Mouse (Mus musculus) lung, postnatal 10 days (tissue): Measurements from ENCODE around the gene Clcn3.
"Not testable (repeated sequence)": the region's sequence is repeated elsewhere in the genome, so short reads cannot be mapped to it uniquely, and the experiment has no call there.

Experiments used
- DNase-seq: peaks from one replicate; pipeline ENCODE4 v3.0.0; 2021

The Clcn3 gene

DNA sequence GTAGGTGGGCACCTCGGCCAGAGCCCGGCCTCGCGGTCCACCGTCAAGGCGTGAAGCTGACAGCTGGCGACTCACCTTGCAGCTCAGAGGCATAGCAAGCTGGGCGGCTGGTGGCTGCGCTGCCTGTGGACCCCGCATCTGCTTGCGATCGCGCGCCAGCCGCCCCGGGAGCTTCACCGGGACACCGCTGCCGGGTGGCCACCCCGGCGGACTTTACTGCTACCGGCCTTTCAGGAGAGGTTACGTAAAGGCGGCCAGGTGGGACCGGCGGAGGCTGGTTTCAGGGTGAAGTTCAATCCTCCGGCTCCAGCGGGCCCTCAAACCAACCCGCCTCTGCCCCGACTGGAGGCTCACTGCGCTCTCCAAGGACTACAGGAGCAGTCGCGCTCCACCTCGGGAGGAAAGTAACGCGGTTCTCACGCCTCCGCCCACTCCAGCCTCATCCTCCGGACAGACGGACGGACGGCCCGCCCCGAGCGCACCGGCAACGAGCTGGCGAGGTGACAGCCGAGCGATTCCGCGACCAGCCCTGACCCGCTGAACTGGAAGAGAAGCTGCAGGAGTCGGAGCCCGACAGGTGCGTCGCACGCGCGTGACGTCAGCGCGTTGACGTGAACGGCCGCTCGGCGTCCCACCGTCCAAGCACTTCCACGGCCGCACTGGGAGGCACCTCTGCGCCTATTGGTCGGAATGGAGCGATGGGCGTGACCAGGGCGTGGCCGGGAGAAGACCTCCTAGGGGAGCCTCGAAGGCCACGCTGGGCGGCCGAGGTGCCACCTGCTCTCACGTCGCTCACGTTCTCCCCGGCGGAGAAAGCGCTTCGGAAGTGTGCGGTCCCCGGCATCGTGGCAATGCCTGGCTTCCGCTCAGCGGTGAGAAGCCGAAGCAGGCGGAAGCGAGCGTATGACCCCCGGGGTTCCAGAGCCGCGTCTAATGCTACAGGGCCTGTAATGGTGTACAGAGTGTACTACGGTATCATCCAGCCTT is at the start of gene Clcn3:
Gene Clcn3, minus strand, starts transcription at position 600 of the 987 bp plus-strand sequence.
- peak; percentile 98 for DNase-seq

DNA sequence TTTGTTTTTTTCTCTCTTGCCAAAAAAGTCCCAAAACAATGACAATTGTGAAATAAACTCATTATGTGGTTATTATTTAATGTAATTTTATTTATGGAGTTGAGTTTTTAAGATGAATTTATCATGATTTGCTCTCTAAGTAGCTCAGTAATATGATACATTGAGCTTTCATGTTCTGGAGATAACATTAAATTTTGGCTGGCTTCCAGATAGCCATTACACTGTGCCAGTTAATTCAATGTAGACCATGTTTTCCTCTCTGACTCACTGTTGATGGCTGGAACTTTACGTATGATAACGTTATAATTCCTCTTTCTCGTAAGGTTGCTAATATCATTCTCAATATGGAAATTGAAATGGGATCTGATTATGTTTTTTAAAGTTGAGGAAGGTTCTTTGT is 13.4 kb upstream of the Clcn3 start:
- no peak for DNase-seq

DNA sequence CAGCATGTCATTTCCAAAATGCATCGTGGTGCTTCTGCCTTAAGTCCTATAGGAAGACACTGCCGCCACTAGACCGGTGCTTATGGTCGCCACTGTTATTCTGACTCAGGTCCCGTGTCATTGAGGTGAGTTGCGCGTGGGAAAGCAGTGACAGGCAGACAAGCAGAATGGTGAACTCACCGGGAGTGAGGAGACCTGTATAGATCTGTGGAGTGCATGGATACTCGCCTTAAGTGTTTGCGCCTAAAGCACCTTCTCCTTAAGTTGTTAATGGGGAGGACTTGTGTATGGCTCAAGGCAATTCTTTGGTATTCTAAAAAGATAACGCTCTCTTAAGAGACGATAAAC is 10.5 kb upstream of the Clcn3 start:
- no peak for DNase-seq

DNA sequence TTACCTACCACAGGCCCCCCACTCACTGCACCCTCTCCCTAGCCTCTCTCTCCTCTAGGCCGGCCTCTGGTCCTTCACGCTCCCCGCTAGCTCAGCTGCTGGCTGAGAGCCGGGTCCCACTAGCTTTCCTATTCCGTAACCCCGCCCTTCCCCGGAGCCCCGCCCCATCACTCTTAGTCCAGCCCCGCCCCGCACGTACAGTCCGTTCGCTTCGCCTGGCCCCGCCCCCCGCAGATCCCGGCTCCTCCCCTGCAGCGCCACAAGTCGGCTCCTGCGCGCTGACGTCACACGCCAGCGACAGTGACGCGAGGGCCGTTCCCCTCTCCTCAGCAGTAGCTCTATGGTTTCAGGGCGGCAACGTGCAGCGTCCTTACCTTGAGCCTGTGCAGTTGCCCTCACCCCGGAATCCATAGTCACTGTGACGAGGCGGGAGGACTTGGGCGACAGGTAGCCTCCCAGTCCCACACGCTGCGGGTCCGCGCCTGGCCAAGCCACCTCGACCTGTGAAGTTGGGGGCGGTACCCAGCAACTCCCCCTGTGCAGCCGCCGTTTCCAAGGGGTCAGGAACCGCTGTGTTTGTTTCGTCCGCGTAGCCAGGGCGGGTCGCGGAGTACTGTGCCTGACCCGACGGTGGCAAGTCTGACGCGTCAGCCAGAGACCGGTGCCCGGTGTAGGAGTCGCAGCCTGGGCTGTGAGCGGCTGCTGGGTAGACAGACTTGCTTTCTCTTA is 10.0 kb upstream of the Clcn3 start, which contains the start of gene Nek1:
Gene Nek1, plus strand, starts transcription at position 286 of the 729 bp plus-strand sequence.
- DNase-seq, result peak; percentile 98

DNA sequence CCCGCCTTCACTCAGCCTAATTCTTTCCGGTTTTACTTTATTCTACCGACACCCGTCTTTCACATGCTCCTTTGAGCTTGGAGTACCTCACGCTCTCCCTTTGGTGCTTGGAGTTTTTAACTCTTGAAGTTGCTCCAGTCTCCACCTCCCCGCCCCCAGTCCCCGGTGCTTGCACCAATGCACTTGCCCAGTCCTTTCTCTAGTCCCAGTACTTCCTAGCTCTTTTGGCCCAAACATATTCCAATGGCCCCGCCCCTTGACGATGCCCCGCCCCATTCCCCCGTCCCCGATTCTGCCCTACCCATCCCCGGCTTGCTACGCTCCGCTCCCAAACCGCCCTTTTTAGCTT is 9.4 kb upstream of the Clcn3 start:
- DNase-seq, result peak; percentile 85

DNA sequence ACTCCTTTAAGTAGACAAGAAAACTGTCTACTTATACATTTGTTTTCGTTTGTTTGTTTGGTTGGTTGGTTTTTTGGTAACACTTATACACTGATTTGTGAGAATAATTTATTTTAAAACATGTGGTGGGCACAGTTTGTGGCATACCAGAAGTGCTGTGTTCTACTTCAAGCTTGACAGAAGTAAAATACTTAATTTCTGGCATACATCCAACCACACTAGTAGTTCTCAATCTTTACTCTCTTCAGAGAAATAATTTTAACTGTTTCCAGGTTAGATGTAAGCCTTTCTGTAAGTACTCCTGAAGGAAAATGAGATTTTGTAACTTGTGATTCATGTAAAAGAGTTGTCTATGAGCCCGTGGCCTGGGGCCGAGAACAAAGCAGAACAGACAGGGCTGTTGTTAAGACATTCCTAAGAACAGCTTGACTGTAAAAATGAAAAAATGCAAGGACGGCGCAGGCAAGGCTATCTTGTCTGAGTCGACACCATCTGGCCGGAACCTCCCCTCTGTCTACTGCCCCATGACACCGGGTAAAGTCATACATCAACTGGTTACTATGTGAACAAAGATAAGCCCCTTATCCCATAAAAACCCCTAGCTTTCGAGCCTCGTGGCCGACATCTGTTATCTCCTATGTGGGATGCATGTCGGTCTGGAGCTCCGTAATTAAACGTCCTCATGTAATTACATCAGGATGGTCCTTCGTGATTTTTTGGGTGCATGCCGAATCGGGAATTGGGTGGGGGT is 1.3 kb upstream of the Clcn3 start:
- not testable (repeated sequence) for DNase-seq

DNA sequence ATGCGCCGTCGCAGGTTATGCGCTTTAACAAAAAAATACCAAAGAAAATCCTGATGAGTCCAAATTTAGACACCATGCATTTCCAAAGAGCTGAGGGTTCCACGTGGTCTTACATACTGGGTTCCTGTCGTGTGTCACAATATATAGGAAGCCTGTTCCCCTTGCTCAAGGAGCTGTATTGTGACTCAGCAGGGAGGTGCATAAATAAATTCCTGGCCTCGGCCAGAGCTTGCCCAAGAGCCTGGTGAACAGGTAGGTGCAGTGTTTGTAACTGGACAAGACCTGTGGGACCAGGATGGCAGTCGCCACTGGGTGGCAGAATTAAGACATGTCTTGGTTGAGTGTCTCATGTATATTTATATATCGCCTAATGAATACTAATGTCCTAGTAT is 584 bp upstream of the Clcn3 start:
- DNase-seq, result peak; percentile 70

DNA sequence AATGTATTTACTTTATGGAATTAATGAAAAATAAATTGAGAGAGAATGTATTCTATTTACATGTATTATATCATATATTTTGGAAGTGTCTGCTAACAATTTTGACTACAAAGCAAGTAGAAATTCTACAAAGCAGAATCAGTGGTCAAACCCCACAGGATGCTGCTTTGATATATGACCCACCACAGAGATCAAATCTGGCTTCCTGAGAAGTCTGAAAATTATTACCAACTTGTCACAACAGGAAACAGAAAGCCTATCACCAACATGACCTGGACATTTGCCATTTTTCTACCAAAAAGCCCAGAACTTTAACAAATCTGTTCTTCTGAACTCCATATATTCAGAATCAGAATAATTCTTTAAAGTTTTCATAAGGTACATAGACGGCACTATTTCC is 1.7 kb downstream of the Clcn3 start:
- no peak for DNase-seq

DNA sequence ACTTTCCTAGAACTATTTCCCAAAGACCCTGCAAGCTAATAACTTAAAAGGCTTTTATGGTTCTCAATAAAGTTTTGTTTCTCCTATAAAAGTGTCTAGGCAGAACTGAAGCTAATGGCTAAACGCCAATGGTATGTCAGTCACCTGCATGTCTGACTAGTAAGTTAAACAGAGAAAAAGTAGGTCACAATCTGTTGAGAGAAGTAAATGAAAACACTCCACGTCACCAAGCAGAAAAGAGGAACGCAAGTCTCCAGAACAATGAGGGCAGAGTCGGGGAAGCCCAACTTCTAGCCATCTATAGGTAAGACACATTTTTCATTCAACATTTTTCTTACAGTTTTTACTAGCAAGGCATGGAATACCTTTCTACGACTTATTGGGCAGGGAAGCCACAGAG is 4.6 kb downstream of the Clcn3 start:
- DNase-seq, result no peak

DNA sequence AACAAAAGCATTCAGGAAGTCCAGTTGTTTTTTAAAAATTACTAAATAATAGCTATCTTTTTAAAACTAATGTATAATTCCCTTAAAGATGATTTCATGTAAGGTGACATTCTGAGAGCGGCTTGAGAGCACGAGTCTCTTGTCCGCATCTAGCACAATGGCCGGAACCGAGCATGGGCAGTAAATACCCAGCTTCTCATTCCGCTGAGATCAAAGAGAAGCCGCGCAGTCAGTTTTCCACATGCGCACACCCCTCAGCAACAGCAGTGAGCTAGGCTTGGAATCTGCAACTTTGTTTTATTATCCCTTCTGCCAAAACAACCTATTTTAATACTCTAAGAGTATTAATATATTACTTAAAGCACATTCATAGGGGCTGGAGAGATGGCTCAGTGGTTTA is 6.3 kb downstream of the Clcn3 start:
- no peak for DNase-seq

DNA sequence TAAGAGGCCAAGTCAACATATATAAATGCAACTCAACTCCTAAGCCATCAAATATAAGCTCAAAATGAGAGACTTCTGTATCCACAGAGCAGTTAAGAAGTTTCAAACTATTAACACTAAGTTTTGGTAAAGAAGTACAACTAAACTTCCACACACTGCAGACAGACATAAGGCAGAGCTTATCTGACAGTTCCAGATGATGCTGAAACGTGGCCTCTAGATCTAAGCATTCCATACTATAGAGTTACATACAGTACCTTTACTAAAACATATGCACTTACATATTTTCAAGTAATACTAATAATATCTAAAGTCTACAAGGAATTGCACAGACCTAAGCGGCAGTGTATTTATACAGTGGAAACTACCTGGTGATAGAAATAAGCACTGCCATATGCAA is 8.3 kb downstream of the Clcn3 start:
- DNase-seq, result no peak

DNA sequence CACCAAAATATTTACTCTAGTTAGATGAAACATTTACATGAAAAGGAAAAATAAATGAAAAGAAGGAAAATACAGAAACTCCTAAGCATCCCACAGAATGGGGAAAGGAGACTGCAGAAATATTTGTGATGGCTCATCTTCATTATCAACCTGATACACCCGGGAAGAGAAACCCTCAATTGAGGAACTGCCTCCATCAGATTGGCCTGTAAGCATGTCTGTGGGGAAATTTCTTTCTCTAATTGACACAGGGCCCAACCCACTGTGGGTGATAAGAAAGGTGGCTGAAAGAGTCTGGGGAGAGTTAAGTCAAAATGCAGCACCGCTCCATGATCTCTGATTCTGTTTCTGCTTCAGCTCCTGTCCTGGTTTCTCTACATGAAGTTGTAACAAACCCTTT is 9.7 kb downstream of the Clcn3 start:
- DNase-seq, result no peak

DNA sequence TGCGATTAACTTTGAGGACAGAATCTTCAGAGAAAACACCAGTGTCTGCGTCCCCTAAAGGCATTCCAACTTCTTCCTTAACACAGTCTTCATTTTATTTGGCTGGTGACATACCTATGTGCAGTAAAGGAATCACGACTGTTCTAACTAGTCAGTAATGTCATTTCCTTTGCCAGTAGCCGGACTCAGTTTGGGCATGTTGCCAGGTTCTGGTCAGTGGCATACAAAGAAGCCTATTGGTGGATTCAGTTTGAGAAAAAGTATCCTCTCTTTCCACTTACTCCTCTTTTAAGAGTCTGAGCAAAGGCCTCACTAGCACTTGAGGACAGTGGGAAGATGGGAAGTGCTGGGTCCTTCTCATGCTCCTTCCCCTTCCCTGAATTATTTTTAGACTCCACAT is 11.3 kb downstream of the Clcn3 start:
- DNase-seq, result peak; percentile 35

DNA sequence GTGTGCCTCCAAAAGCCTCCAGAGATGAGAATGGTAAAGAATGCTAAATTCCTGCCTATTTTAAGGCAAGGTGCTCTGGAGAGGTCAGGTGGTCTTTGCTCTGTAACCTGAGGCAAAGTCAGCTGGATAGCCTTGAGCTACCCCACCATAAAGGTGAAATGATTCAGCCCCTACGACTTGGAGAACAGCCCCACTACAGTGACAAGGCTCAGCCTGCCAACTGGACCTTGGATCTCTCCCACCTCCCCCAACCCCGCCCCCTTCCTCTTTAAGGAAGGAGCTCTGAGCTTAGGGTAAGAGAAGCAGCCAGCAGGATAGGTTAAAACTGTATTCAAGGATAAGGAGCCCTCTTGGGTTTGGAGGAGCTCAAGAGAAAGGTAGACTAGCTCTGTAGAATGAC is 14.0 kb downstream of the Clcn3 start:
- DNase-seq, result no peak

DNA sequence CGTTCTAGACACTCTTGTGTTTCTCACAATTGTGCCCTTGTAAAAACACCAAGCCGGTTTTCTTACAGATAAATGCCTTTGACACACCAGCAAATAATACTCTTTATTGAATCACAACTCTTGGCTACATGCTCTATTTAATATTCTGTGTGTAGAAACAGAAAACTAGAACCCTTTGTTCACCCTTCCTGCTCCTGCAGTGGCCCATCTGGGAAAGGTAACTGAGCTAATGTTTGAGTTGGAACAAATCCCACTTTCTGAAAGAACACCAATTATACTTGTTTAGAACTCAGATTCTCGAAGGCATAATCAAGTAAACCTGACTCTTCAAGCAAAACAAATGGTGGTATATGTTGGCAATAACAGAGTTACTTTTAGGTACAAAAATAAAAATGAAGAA is 17.4 kb downstream of the Clcn3 start:
- no peak for DNase-seq

DNA sequence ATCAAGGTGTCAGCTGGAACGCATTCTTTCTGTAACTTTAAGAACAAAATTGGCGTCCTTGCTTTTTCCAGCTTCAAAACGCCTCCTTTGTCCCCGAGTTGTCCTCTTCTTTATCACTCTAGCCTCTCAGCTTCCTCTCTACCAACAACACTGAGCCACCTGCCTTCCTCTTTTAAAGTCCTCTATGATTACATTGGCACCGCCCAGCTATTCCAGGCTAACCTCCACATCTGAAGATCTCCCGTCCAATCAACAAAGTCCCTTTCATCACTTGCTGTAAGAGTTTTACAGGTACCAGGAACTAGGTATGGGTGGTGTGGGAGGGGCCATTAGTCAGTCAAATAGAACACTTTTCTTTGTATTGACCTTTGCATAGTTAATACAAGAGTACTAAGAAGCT is 17.8 kb downstream of the Clcn3 start:
- no peak for DNase-seq

DNA sequence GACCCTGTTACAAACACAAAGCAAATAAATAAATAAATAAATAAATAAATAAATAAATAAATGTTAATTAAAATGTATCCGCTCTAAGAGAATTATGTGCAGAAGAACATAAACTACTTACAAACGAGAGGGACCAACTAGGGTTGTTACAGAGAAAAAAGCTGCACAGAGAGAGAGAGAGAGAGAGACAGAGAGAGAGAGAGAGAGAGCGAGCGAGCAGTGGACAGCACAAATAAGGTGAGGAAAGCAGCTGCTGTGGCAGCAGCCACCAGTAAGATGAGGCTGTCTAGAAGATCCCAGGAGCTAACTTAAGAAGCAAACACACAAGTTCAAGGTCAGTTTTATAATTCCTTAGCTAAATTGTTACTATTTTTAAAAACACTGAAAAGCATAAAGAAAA is 18.6 kb downstream of the Clcn3 start:
- DNase-seq, result no peak

DNA sequence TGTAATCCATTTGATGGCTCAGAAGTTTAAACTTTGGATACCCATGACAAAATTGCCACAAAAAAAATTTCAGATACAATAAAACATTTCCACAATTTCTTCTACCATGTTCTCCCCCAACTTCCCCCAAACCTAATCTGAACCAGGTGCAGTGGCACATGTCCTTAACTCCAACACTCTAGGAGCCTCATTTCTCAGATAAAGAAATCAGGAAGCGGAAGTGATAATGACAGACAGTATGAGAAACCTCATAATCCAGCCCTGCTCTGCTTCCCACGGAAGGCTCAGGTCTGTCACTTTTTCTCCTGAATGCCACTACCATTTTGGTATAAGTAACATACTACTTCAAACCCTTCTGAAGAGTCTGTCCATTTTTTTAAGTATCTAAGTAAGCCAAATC is 19.2 kb downstream of the Clcn3 start:
- DNase-seq, result no peak

DNA sequence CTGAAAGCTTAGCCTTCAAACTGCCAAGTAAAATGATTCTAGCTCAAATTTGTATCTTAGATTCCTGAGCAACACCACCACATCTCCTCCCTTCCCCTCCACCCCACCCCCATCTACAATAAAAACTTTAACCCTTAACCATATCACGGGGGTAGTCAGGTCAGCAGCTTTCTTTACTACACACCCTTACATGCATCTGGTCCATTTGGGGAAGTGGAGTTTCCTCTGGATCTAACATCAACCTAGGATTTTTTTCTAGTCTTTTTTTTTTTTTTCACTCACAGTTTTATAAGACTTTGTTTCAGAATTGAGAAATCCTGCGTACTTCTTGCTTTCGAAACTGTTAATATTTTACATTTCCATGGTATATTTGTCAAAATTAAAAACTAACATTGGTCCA is 20.3 kb downstream of the Clcn3 start:
- no peak for DNase-seq

DNA sequence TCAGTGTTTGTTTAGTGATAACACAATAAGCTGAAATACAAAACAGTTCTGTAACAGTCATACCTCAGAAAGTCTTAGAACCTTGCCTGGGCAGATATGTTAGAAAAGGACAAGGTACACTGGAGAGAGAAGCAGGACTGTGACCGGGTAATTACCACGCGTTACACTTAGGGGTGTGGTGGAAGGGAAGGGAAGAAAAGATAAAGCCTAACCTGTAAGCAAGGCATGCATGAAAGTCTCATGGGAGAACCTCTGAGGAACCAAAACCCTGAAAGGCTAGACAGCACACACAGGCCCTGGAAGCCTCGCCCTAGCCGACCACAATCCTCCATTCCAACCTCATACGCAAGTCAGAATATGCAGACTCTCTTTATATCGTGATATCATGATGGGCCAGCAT is 26.3 kb downstream of the Clcn3 start:
- DNase-seq, result no peak

DNA sequence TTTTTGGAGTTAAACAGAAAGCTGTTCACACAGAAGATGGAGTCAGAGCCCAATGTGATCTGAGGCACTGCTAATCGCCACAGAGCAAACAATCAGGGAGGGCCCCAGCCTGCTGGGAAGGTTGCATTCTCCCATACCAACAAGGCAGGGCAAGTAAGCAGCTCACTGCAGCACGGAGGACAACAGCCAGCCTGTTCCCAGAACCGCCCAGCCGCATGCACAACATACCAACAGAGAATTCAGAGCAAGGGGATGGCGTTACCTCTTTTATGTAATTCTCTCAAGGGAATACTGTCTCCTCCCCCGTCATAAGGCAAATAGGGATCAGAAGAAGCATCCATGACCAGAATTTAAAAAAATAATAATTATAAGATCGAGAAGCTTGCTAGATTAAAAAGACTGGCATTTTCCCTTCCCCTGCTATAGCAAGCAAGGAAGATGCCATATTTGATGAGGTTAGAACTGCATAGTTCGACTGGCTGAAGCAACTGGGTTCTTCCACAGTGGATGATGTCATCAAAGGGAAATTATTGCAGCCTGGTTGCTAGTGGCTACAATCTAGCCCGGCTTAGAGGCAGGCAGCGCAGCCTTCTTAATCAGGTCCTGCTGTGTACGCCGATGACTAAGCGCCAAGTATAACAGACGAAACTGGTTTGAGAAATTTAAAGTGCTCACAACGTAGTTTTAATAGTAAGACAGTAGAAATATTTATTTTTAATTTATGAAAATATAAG is 28.7 kb downstream of the Clcn3 start:
- peak; percentile 75 for DNase-seq

DNA sequence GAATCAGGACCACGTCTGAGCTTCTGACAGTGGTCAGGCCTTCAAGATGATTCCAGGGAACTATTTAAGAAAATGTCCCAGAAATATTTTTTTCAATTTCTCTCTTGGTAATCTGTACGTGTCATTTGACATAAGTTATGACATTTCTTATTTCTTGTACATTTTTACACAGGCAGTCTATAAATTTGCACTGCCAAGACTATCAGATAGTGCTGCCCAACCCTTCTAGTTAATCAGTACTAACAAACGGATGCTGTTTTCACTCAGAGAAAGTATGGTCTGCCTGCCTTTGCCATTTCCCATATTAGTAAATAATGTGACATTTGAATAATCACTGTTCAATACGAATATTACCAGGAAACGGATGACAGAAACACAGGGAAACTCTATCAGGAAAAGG is 30.3 kb downstream of the Clcn3 start:
- DNase-seq, result no peak

DNA sequence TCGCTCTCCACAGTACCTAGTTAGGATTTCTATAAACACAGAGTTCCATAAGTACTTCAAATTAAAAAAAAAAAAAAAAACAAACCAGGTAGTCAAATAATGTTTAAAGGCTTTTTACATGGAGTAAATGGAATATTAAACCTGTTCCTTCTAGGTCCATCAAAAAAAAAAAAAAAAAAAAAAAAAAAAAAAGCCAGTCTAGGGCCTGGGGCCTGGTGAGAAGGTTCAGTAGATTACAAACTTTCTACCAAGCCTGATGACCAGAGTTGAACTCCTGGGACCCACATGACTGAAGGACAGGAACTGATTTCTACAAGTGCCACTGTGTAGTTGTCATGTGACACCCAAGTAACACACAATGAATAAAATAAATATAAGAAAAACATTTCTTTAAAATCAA is 31.3 kb downstream of the Clcn3 start:
- no peak for DNase-seq
